Mouse (Mus musculus): ENCODE data around the gene Tbx4. TPM values are rescaled to one million over a fixed set of nuclear protein-coding genes. Genes with fewer than 3 reads are reported as not detected.

The Tbx4 gene
- polyA plus RNA-seq, 1 experiment from 2014 or later = 0.21 TPM

GRCm38 (mm10) chr11:85846509-85846908, 39.7 kb upstream of the Tbx4 start:
- DNase-seq (ENCODE audit: low spot score) = no peak
- peaks cover 29% of the 10 kb centered on the region for H3K27me3 ChIP-seq (ENCODE audit: control insufficient read depth, insufficient read depth, low read length)

GRCm38 (mm10) chr11:85849037-85849436, 37.2 kb upstream of the Tbx4 start:
- DNase-seq (ENCODE audit: low spot score) = peak; percentile 86
- Histone ChIP-seq H3K27ac (ENCODE audit: low read depth, low read length) (no peak overlapping the region), H3K4me1 (replicated peaks; ENCODE audit: control insufficient read depth, insufficient read depth, low read length) (peaks cover under 1% of the 10 kb centered on the region; the same call in 1 of the 2 replicates), H3K36me3 (ENCODE audit: control insufficient read depth, insufficient read depth, low read length) (no peaks in the 10 kb centered on the region), H3K27me3 (ENCODE audit: control insufficient read depth, insufficient read depth, low read length) (peaks cover 19% of the 10 kb centered on the region), H3K4me2 (ENCODE audit: low read depth, low read length, severe bottlenecking) (peak overlapping the region; percentile 55), H3K9ac (ENCODE audit: low read length) (peak overlapping the region; percentile 49), H3K4me3 (ENCODE audit: low read depth, low read length) (peak overlapping the region; percentile 17; the same call in 1 of the 2 replicates), H3K9me3 (ENCODE audit: control insufficient read depth, low read length) (no peaks in the 10 kb centered on the region)
- ATAC-seq (replicated peaks; ENCODE audit: low FRiP score) = peak; percentile 66
- WGBS = 3% methylated on average over 21 of the region's 21 CpGs

More at GRCm38 (mm10) chr11:85846509-85846908, 39.7 kb upstream of the Tbx4 start:
- no peak overlapping the region for H3K27ac ChIP-seq (ENCODE audit: low read depth, low read length)
- H3K9me3 ChIP-seq (ENCODE audit: control insufficient read depth, low read length) = no peaks in the 10 kb centered on the region
- no peak for ATAC-seq (replicated peaks; ENCODE audit: low FRiP score)
- H3K4me3 ChIP-seq (ENCODE audit: low read depth, low read length) = no peak overlapping the region
- no peaks in the 10 kb centered on the region for H3K36me3 ChIP-seq (ENCODE audit: control insufficient read depth, insufficient read depth, low read length)
- 58% methylated on average over 4 of the region's 4 CpGs for WGBS
- H3K4me1 ChIP-seq (replicated peaks; ENCODE audit: control insufficient read depth, insufficient read depth, low read length) = peaks cover 17% of the 10 kb centered on the region; the same call in 1 of the 2 replicates
- no peak overlapping the region for H3K9ac ChIP-seq (ENCODE audit: low read length)
- H3K4me2 ChIP-seq (ENCODE audit: low read depth, low read length, severe bottlenecking) = no peak overlapping the region

GRCm38 (mm10) chr11:85850233-85850632, 36.0 kb upstream of the Tbx4 start, which contains the start of gene Gm11444:
Gm11444 (minus strand) TSS chr11:85850333.
- DNase-seq (ENCODE audit: low spot score) = no peak
- H3K9ac ChIP-seq (ENCODE audit: low read length) = no peak within 1 kb of the TSS
- H3K27me3 ChIP-seq (ENCODE audit: control insufficient read depth, insufficient read depth, low read length) = peaks cover 13% of the 10 kb centered on the region
- ATAC-seq (replicated peaks; ENCODE audit: low FRiP score) = no peak
- H3K4me3 ChIP-seq (ENCODE audit: low read depth, low read length) = no peak within 1 kb of the TSS
- H3K27ac ChIP-seq (ENCODE audit: low read depth, low read length) = no peak within 1 kb of the TSS
- WGBS = 84% methylated on average over 6 of the region's 6 CpGs
- H3K9me3 ChIP-seq (ENCODE audit: control insufficient read depth, low read length) = no peaks in the 10 kb centered on the region
- no peak within 1 kb of the TSS; the same call in 1 of the 2 replicates for H3K4me2 ChIP-seq (ENCODE audit: low read depth, low read length, severe bottlenecking)
- no peaks in the 10 kb centered on the region; the same call in 1 of the 2 replicates for H3K4me1 ChIP-seq (replicated peaks; ENCODE audit: control insufficient read depth, insufficient read depth, low read length)
- H3K36me3 ChIP-seq (ENCODE audit: control insufficient read depth, insufficient read depth, low read length) = no peaks in the 10 kb centered on the region

- H3K9ac ChIP-seq (ENCODE audit: low read length) = no peak overlapping the region
- H3K9me3 ChIP-seq (ENCODE audit: control insufficient read depth, low read length) = no peaks in the 10 kb centered on the region
- no peak overlapping the region for H3K4me2 ChIP-seq (ENCODE audit: low read depth, low read length, severe bottlenecking)
- WGBS = 40% methylated on average over 6 of the region's 6 CpGs
- H3K4me1 ChIP-seq (replicated peaks; ENCODE audit: control insufficient read depth, insufficient read depth, low read length) = no peaks in the 10 kb centered on the region; the same call in 1 of the 2 replicates
- H3K4me3 ChIP-seq (ENCODE audit: low read depth, low read length) = no peak overlapping the region
- no peaks in the 10 kb centered on the region for H3K36me3 ChIP-seq (ENCODE audit: control insufficient read depth, insufficient read depth, low read length)
- peaks cover 8% of the 10 kb centered on the region for H3K27me3 ChIP-seq (ENCODE audit: control insufficient read depth, insufficient read depth, low read length)
- H3K27ac ChIP-seq (ENCODE audit: low read depth, low read length) = no peak overlapping the region
- no peak for DNase-seq (ENCODE audit: low spot score)
- no peak for ATAC-seq (replicated peaks; ENCODE audit: low FRiP score)
Observed at GRCm38 (mm10) chr11:85850758-85851157, 35.5 kb upstream of the Tbx4 start.

GRCm38 (mm10) chr11:85857997-85858698, 28.1 kb upstream of the Tbx4 start:
- no peaks in the 10 kb centered on the region for H3K36me3 ChIP-seq (ENCODE audit: control insufficient read depth, insufficient read depth, low read length)
- no peaks in the 10 kb centered on the region for H3K9me3 ChIP-seq (ENCODE audit: control insufficient read depth, low read length)
- H3K4me2 ChIP-seq (ENCODE audit: low read depth, low read length, severe bottlenecking) = peak overlapping the region; percentile 19; the same call in 1 of the 2 replicates
- 6% methylated on average over 6 of the region's 6 CpGs for WGBS
- DNase-seq (ENCODE audit: low spot score) = peak; percentile 72
- no peaks in the 10 kb centered on the region for H3K27me3 ChIP-seq (ENCODE audit: control insufficient read depth, insufficient read depth, low read length)
- H3K9ac ChIP-seq (ENCODE audit: low read length) = no peak overlapping the region
- H3K27ac ChIP-seq (ENCODE audit: low read depth, low read length) = no peak overlapping the region
- H3K4me1 ChIP-seq (replicated peaks; ENCODE audit: control insufficient read depth, insufficient read depth, low read length) = no peaks in the 10 kb centered on the region; the same call in 1 of the 2 replicates
- peak; percentile 51 for ATAC-seq (replicated peaks; ENCODE audit: low FRiP score)
- H3K4me3 ChIP-seq (ENCODE audit: low read depth, low read length) = no peak overlapping the region

- no peaks in the 10 kb centered on the region for H3K9me3 ChIP-seq (ENCODE audit: control insufficient read depth, low read length)
- H3K36me3 ChIP-seq (ENCODE audit: control insufficient read depth, insufficient read depth, low read length) = no peaks in the 10 kb centered on the region
- DNase-seq (ENCODE audit: low spot score) = no peak
- no peak overlapping the region for H3K27ac ChIP-seq (ENCODE audit: low read depth, low read length)
- no peaks in the 10 kb centered on the region for H3K4me1 ChIP-seq (replicated peaks; ENCODE audit: control insufficient read depth, insufficient read depth, low read length)
- no peak overlapping the region for H3K4me2 ChIP-seq (ENCODE audit: low read depth, low read length, severe bottlenecking)
- H3K4me3 ChIP-seq (ENCODE audit: low read depth, low read length) = no peak overlapping the region
- 40% methylated on average over 7 of the region's 7 CpGs for WGBS
- H3K9ac ChIP-seq (ENCODE audit: low read length) = no peak overlapping the region
- no peak for ATAC-seq (replicated peaks; ENCODE audit: low FRiP score)
- no peaks in the 10 kb centered on the region for H3K27me3 ChIP-seq (ENCODE audit: control insufficient read depth, insufficient read depth, low read length)
Observed at GRCm38 (mm10) chr11:85864363-85864762, 21.9 kb upstream of the Tbx4 start.

- Histone ChIP-seq H3K9me3 (ENCODE audit: control insufficient read depth, low read length) (no peaks in the 10 kb centered on the region), H3K27me3 (ENCODE audit: control insufficient read depth, insufficient read depth, low read length) (no peaks in the 10 kb centered on the region), H3K9ac (ENCODE audit: low read length) (no peak overlapping the region), H3K36me3 (ENCODE audit: control insufficient read depth, insufficient read depth, low read length) (no peaks in the 10 kb centered on the region), H3K27ac (ENCODE audit: low read depth, low read length) (no peak overlapping the region), H3K4me1 (replicated peaks; ENCODE audit: control insufficient read depth, insufficient read depth, low read length) (no peaks in the 10 kb centered on the region), H3K4me2 (ENCODE audit: low read depth, low read length, severe bottlenecking) (no peak overlapping the region), H3K4me3 (ENCODE audit: low read depth, low read length) (no peak overlapping the region)
- DNase-seq (ENCODE audit: low spot score) (no peak), ATAC-seq (replicated peaks; ENCODE audit: low FRiP score) (no peak)
- 58% methylated on average over 24 of the region's 24 CpGs for WGBS
Observed at GRCm38 (mm10) chr11:85876059-85876788, 10.0 kb upstream of the Tbx4 start.

GRCm38 (mm10) chr11:85884498-85884897, 1.7 kb upstream of the Tbx4 start:
- Histone ChIP-seq H3K4me3 (ENCODE audit: low read depth, low read length) (no peak overlapping the region), H3K27ac (ENCODE audit: low read depth, low read length) (no peak overlapping the region), H3K27me3 (ENCODE audit: control insufficient read depth, insufficient read depth, low read length) (peaks cover 40% of the 10 kb centered on the region), H3K9me3 (ENCODE audit: control insufficient read depth, low read length) (no peaks in the 10 kb centered on the region), H3K4me1 (replicated peaks; ENCODE audit: control insufficient read depth, insufficient read depth, low read length) (peaks cover 9% of the 10 kb centered on the region), H3K36me3 (ENCODE audit: control insufficient read depth, insufficient read depth, low read length) (no peaks in the 10 kb centered on the region), H3K4me2 (ENCODE audit: low read depth, low read length, severe bottlenecking) (no peak overlapping the region), H3K9ac (ENCODE audit: low read length) (no peak overlapping the region)
- WGBS = 40% methylated on average over 4 of the region's 4 CpGs
- ATAC-seq (replicated peaks; ENCODE audit: low FRiP score) (no peak), DNase-seq (ENCODE audit: low spot score) (no peak)
